Mouse (Mus musculus) testis, adult 2 months (tissue): ENCODE results near the gene Canx.

Experiments used
- CTCF ChIP-seq: fragments of 200-500 bp; IDR thresholded peaks from 2 replicates; pipeline ENCODE4 v1.5.1; 2012; ENCODE audit warnings: low read depth, mild to moderate bottlenecking, inconsistent platforms, low read length, moderate library complexity; ENCODE audit not compliant: control insufficient read depth, insufficient read depth, insufficient replicate concordance
- POLR2A ChIP-seq: fragments of 200-500 bp; IDR thresholded peaks from 2 replicates; pipeline ENCODE4 v1.6.1; 2012; ENCODE audit warnings: low read depth, mild to moderate bottlenecking, inconsistent platforms, low read length, moderate library complexity; ENCODE audit not compliant: control insufficient read depth

DNA sequence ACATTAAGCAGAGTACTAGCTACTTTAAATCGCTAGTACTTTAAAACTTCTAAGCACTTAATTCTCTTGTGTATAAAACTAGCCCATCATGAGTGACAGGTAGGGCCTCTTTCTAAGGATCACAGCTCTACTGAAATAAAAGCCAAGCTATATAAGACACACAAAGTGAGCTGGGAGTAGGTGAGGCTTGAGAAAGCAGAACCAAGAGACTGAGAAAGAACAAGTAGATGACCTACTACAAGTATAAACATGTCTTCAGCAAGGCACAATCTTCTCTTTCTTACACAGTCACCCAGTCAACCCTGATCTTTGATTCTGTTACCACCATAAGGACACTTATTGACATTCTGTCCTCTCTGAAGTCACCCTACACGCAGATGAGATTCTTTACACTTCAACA is 12.7 kb downstream of the Canx start:
- TF ChIP-seq POLR2A = no peak
- TF ChIP-seq CTCF = no peak
